Mouse (Mus musculus) CH12.LX (cell line): ENCODE measurements around the gene Skor1.

Source experiments
- CTCF ChIP-seq, 2 experiments: IDR thresholded peaks in 1 of 2; conservative IDR thresholded peaks in 1 of 2; 2 replicates each; pipeline ENCODE4 v1.5.1; 2011 to 2012; ENCODE audit warnings: low read depth in 2 of 2, low read length in 2 of 2, improper control_type of control experiment in 1 of 2, inconsistent platforms in 1 of 2, mild to moderate bottlenecking in 1 of 2, moderate library complexity in 1 of 2
- E2F4 ChIP-seq: IDR thresholded peaks from 2 replicates; pipeline ENCODE4 v1.6.1; 2011; ENCODE audit warnings: low read depth, low read length, improper control_type of control experiment; ENCODE audit not compliant: insufficient replicate concordance
- ETS1 ChIP-seq: conservative IDR thresholded peaks from 2 replicates; pipeline ENCODE4 v1.6.1; 2012; ENCODE audit warnings: low read depth, mild to moderate bottlenecking, inconsistent platforms, low read length, improper control_type of control experiment, moderate library complexity
- KAT2A ChIP-seq: IDR thresholded peaks from 2 replicates; pipeline ENCODE4 v1.6.1; 2012; ENCODE audit warnings: low read length, improper control_type of control experiment, inconsistent platforms; ENCODE audit not compliant: insufficient replicate concordance
- MAX ChIP-seq: IDR thresholded peaks from 2 replicates; pipeline ENCODE4 v1.6.1; 2011; ENCODE audit warnings: low read length, improper control_type of control experiment
- NELFE ChIP-seq: IDR thresholded peaks from 2 replicates; pipeline ENCODE4 v1.6.1; 2011; ENCODE audit warnings: low read depth, low read length, improper control_type of control experiment
- POLR2A ChIP-seq: IDR thresholded peaks from 2 replicates; pipeline ENCODE4 v1.6.1; 2011; ENCODE audit warnings: low read depth, mild to moderate bottlenecking, improper control_type of control experiment, low read length
- UBTF ChIP-seq: IDR thresholded peaks from 2 replicates; pipeline ENCODE4 v1.6.1; 2012; ENCODE audit warnings: low read depth, mild to moderate bottlenecking, inconsistent platforms, low read length, improper control_type of control experiment, moderate library complexity
- USF1 ChIP-seq: IDR thresholded peaks from 2 replicates; pipeline ENCODE4 v1.6.1; 2014; ENCODE audit warnings: low read depth, mild to moderate bottlenecking, inconsistent platforms, low read length, improper control_type of control experiment
- USF2 ChIP-seq: conservative IDR thresholded peaks from 2 replicates; pipeline ENCODE4 v1.6.1; 2011; ENCODE audit warnings: low read depth, low read length, improper control_type of control experiment
- ZKSCAN1 ChIP-seq: IDR thresholded peaks from 2 replicates; pipeline ENCODE4 v1.6.1; 2012; ENCODE audit warnings: low read depth, inconsistent platforms, low read length, improper control_type of control experiment, borderline replicate concordance
- ZMIZ1 ChIP-seq: IDR thresholded peaks from 2 replicates; pipeline ENCODE4 v1.6.1; 2012; ENCODE audit warnings: low read depth, mild to moderate bottlenecking, inconsistent platforms, low read length, improper control_type of control experiment

DNA sequence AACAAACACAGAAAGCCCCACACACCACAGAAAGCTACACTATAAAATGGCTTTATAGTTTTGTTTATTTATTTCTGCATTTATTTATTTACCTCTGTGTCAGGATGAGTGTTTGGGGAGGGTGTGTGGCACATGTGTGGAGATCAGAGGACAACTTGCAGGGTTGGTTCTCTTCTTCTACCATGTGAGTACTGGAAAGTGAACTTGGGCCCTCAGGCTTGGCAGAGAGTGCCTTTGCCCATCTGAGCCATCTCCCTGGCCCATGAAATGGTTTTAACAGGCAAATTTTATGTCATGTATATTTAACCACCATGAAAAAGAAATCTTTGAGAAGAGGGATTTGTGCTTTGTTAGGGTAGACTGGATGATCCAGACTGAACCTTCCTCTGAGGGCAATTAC lies 48.9 kb downstream of the Skor1 start:
- no peak for TF ChIP-seq KAT2A
- TF ChIP-seq CTCF (conservative IDR thresholded peaks at IDR 0.05 in 1 of 2, IDR thresholded peaks at IDR 0.05 in 1 of 2; ENCODE audit: low read depth in 2 of 2, low read length in 2 of 2), result no peak
- TF ChIP-seq USF1, result no peak
- no peak for TF ChIP-seq UBTF
- TF ChIP-seq POLR2A, result no peak
- no peak for TF ChIP-seq MAX
- no peak for TF ChIP-seq ZMIZ1
- no peak for TF ChIP-seq ETS1
- TF ChIP-seq E2F4, result no peak
- TF ChIP-seq USF2, result no peak
- TF ChIP-seq ZKSCAN1, result no peak
- no peak for TF ChIP-seq NELFE
